Mouse (Mus musculus) layer of hippocampus, adult 9-11 months (tissue): ENCODE measurements around the gene Crybg2.

Experiments used
- DNase-seq: peaks from one replicate; pipeline ENCODE4 v3.0.0; 2022

Crybg2 gene

GRCm38 (mm10) chr4:134097015-134097608 is 36.5 kb downstream of the Crybg2 start:
- peak; percentile 52 for DNase-seq

- peak; percentile 92 for DNase-seq
Observed at GRCm38 (mm10) chr4:134098628-134099027, 38.0 kb downstream of the Crybg2 start.

- no peak for DNase-seq
Observed at GRCm38 (mm10) chr4:134100245-134100644, 39.6 kb downstream of the Crybg2 start.

GRCm38 (mm10) chr4:134101979-134102741 is 41.5 kb downstream of the Crybg2 start, which contains the start of gene Ubxn11:
TSS of gene Ubxn11 (plus strand) at chr4:134102570.
- DNase-seq = peak; percentile 94

- no peak for DNase-seq
Observed at GRCm38 (mm10) chr4:134102742-134103119, 42.1 kb downstream of the Crybg2 start.

- no peak for DNase-seq
Observed at GRCm38 (mm10) chr4:134106105-134106504, 45.5 kb downstream of the Crybg2 start.

- peak; percentile 74 for DNase-seq
Observed at GRCm38 (mm10) chr4:134107730-134108129, 47.1 kb downstream of the Crybg2 start.

GRCm38 (mm10) chr4:134108196-134108595 is 47.6 kb downstream of the Crybg2 start:
- DNase-seq = no peak

- DNase-seq = no peak
Observed at GRCm38 (mm10) chr4:134110653-134111052, 50.0 kb downstream of the Crybg2 start.

- DNase-seq = no peak
Observed at GRCm38 (mm10) chr4:134112403-134112802, 51.8 kb downstream of the Crybg2 start.

GRCm38 (mm10) chr4:134113356-134113994 is 52.9 kb downstream of the Crybg2 start:
- DNase-seq = no peak

GRCm38 (mm10) chr4:134114038-134114437 is 53.4 kb downstream of the Crybg2 start:
- no peak for DNase-seq

GRCm38 (mm10) chr4:134115215-134116144 is 54.9 kb downstream of the Crybg2 start:
- DNase-seq = no peak

- DNase-seq = no peak
Observed at GRCm38 (mm10) chr4:134116501-134116900, 55.9 kb downstream of the Crybg2 start.

GRCm38 (mm10) chr4:134117012-134117411 is 56.4 kb downstream of the Crybg2 start:
- peak; percentile 40 for DNase-seq

- no peak for DNase-seq
Observed at GRCm38 (mm10) chr4:134118126-134118800, 57.6 kb downstream of the Crybg2 start.

GRCm38 (mm10) chr4:134119042-134119441 is 58.4 kb downstream of the Crybg2 start:
- DNase-seq = no peak

GRCm38 (mm10) chr4:134119644-134120043 is 59.0 kb downstream of the Crybg2 start:
- no peak for DNase-seq

- no peak for DNase-seq
Observed at GRCm38 (mm10) chr4:134120192-134120805, 59.7 kb downstream of the Crybg2 start.

- DNase-seq = no peak
Observed at GRCm38 (mm10) chr4:134120916-134121315, 60.3 kb downstream of the Crybg2 start.

GRCm38 (mm10) chr4:134121571-134121970 is 61.0 kb downstream of the Crybg2 start:
- no peak for DNase-seq

GRCm38 (mm10) chr4:134122281-134122680 is 61.7 kb downstream of the Crybg2 start:
- DNase-seq = no peak
